Mouse (Mus musculus): ENCODE measurements at regions not wholly inside any gene's neighbourhood (a gene's known extent, or its start where the extent isn't known, plus 50 kb on each side); places are given as distances from the start of the nearest gene placed in this dataset.

GRCm38 (mm10) chr6:91573487-91573886, 57.8 kb downstream of the Lsm3 start:
- Histone ChIP-seq H3K9ac (ENCODE audit: low read length) (no peak overlapping the region), H3K27me3 (ENCODE audit: control insufficient read depth, insufficient read depth, low read depth, low read length) (no peaks in the 10 kb centered on the region), H3K4me1 (replicated peaks; ENCODE audit: control insufficient read depth, insufficient read depth, low read length) (no peaks in the 10 kb centered on the region), H3K4me2 (ENCODE audit: low read depth, low read length) (no peak overlapping the region), H3K27ac (ENCODE audit: low read length) (no peak overlapping the region), H3K9me3 (ENCODE audit: control insufficient read depth, low read length) (no peaks in the 10 kb centered on the region), H3K4me3 (ENCODE audit: low read length) (no peak overlapping the region), H3K36me3 (ENCODE audit: control insufficient read depth, insufficient read depth, low read length) (no peaks in the 10 kb centered on the region)
- no peak for ATAC-seq (ENCODE audit: low read depth)
- WGBS = 84% methylated on average over 8 of the region's 8 CpGs

GRCm38 (mm10) chr6:91574414-91574813, 58.7 kb downstream of the Lsm3 start:
- 83% methylated on average over 10 of the region's 10 CpGs for whole genome bisulfite sequencing

GRCm38 (mm10) chr6:91575662-91576364, 60.1 kb downstream of the Lsm3 start:
- WGBS = 62% methylated on average over 4 of the region's 4 CpGs
- Histone ChIP-seq H3K27me3 (ENCODE audit: control insufficient read depth, insufficient read depth, low read depth, low read length) (no peaks in the 10 kb centered on the region), H3K4me2 (ENCODE audit: low read depth, low read length) (no peak overlapping the region), H3K4me3 (ENCODE audit: low read length) (no peak overlapping the region), H3K4me1 (replicated peaks; ENCODE audit: control insufficient read depth, insufficient read depth, low read length) (no peaks in the 10 kb centered on the region), H3K9ac (ENCODE audit: low read length) (no peak overlapping the region), H3K9me3 (ENCODE audit: control insufficient read depth, low read length) (no peaks in the 10 kb centered on the region), H3K36me3 (ENCODE audit: control insufficient read depth, insufficient read depth, low read length) (no peaks in the 10 kb centered on the region), H3K27ac (ENCODE audit: low read length) (no peak overlapping the region)
- peak; percentile 83 for ATAC-seq (ENCODE audit: low read depth)

More at GRCm38 (mm10) chr6:91574414-91574813, 58.7 kb downstream of the Lsm3 start:
- H3K9ac ChIP-seq (ENCODE audit: low read length) = no peak overlapping the region
- no peak overlapping the region for H3K4me2 ChIP-seq (ENCODE audit: low read depth, low read length)
- H3K36me3 ChIP-seq (ENCODE audit: control insufficient read depth, insufficient read depth, low read length) = no peaks in the 10 kb centered on the region
- H3K4me3 ChIP-seq (ENCODE audit: low read length) = no peak overlapping the region
- no peak overlapping the region for H3K27ac ChIP-seq (ENCODE audit: low read length)
- no peak for ATAC-seq (ENCODE audit: low read depth)
- no peaks in the 10 kb centered on the region for H3K27me3 ChIP-seq (ENCODE audit: control insufficient read depth, insufficient read depth, low read depth, low read length)
- H3K4me1 ChIP-seq (replicated peaks; ENCODE audit: control insufficient read depth, insufficient read depth, low read length) = no peaks in the 10 kb centered on the region
- H3K9me3 ChIP-seq (ENCODE audit: control insufficient read depth, low read length) = no peaks in the 10 kb centered on the region

GRCm38 (mm10) chr6:91576906-91577305, 61.2 kb downstream of the Lsm3 start:
- H3K9ac ChIP-seq (ENCODE audit: low read length) = no peak overlapping the region
- ATAC-seq (ENCODE audit: low read depth) = no peak
- H3K9me3 ChIP-seq (ENCODE audit: control insufficient read depth, low read length) = no peaks in the 10 kb centered on the region
- 52% methylated on average over 15 of the region's 15 CpGs for WGBS
- no peaks in the 10 kb centered on the region for H3K27me3 ChIP-seq (ENCODE audit: control insufficient read depth, insufficient read depth, low read depth, low read length)
- no peak overlapping the region for H3K27ac ChIP-seq (ENCODE audit: low read length)
- no peak overlapping the region for H3K4me2 ChIP-seq (ENCODE audit: low read depth, low read length)
- no peaks in the 10 kb centered on the region for H3K4me1 ChIP-seq (replicated peaks; ENCODE audit: control insufficient read depth, insufficient read depth, low read length)
- no peak overlapping the region for H3K4me3 ChIP-seq (ENCODE audit: low read length)
- no peaks in the 10 kb centered on the region for H3K36me3 ChIP-seq (ENCODE audit: control insufficient read depth, insufficient read depth, low read length)

- no peak overlapping the region for H3K4me3 ChIP-seq (ENCODE audit: low read length)
- H3K27ac ChIP-seq (ENCODE audit: low read length) = no peak overlapping the region
- no peaks in the 10 kb centered on the region for H3K36me3 ChIP-seq (ENCODE audit: control insufficient read depth, insufficient read depth, low read length)
- H3K9me3 ChIP-seq (ENCODE audit: control insufficient read depth, low read length) = no peaks in the 10 kb centered on the region
- no peak for ATAC-seq (ENCODE audit: low read depth)
- H3K9ac ChIP-seq (ENCODE audit: low read length) = no peak overlapping the region
- 76% methylated on average over 10 of the region's 10 CpGs for WGBS
- H3K27me3 ChIP-seq (ENCODE audit: control insufficient read depth, insufficient read depth, low read depth, low read length) = no peaks in the 10 kb centered on the region
- H3K4me1 ChIP-seq (replicated peaks; ENCODE audit: control insufficient read depth, insufficient read depth, low read length) = no peaks in the 10 kb centered on the region
- no peak overlapping the region for H3K4me2 ChIP-seq (ENCODE audit: low read depth, low read length)
Measured at GRCm38 (mm10) chr6:91579666-91580065, 63.9 kb downstream of the Lsm3 start.

GRCm38 (mm10) chr6:91580607-91581006, 64.9 kb downstream of the Lsm3 start:
- ATAC-seq (ENCODE audit: low read depth) = no peak
- Histone ChIP-seq H3K4me2 (ENCODE audit: low read depth, low read length) (no peak overlapping the region), H3K9me3 (ENCODE audit: control insufficient read depth, low read length) (no peaks in the 10 kb centered on the region), H3K27ac (ENCODE audit: low read length) (no peak overlapping the region), H3K36me3 (ENCODE audit: control insufficient read depth, insufficient read depth, low read length) (no peaks in the 10 kb centered on the region), H3K9ac (ENCODE audit: low read length) (no peak overlapping the region), H3K4me1 (replicated peaks; ENCODE audit: control insufficient read depth, insufficient read depth, low read length) (0 out of 2 replicates have a peak, but pooled peaks cover 2% of the 10 kb centered on the region), H3K27me3 (ENCODE audit: control insufficient read depth, insufficient read depth, low read depth, low read length) (no peaks in the 10 kb centered on the region), H3K4me3 (ENCODE audit: low read length) (no peak overlapping the region)
- 84% methylated on average over 6 of the region's 6 CpGs for WGBS

- no peak overlapping the region for H3K27ac ChIP-seq (ENCODE audit: low read length)
- ATAC-seq (ENCODE audit: low read depth) = no peak
- no peaks in the 10 kb centered on the region for H3K9me3 ChIP-seq (ENCODE audit: control insufficient read depth, low read length)
- 0 out of 2 replicates have a peak, but pooled peaks cover 4% of the 10 kb centered on the region for H3K4me1 ChIP-seq (replicated peaks; ENCODE audit: control insufficient read depth, insufficient read depth, low read length)
- no peaks in the 10 kb centered on the region for H3K27me3 ChIP-seq (ENCODE audit: control insufficient read depth, insufficient read depth, low read depth, low read length)
- no peak overlapping the region for H3K9ac ChIP-seq (ENCODE audit: low read length)
- H3K4me3 ChIP-seq (ENCODE audit: low read length) = no peak overlapping the region
- H3K36me3 ChIP-seq (ENCODE audit: control insufficient read depth, insufficient read depth, low read length) = no peaks in the 10 kb centered on the region
- 73% methylated on average over 5 of the region's 5 CpGs for WGBS
- no peak overlapping the region for H3K4me2 ChIP-seq (ENCODE audit: low read depth, low read length)
Measured at GRCm38 (mm10) chr6:91582338-91582737, 66.6 kb downstream of the Lsm3 start.

- Histone ChIP-seq H3K36me3 (ENCODE audit: control insufficient read depth, insufficient read depth, low read length) (no peaks in the 10 kb centered on the region), H3K27ac (ENCODE audit: low read length) (no peak overlapping the region), H3K9ac (ENCODE audit: low read length) (no peak overlapping the region), H3K4me1 (replicated peaks; ENCODE audit: control insufficient read depth, insufficient read depth, low read length) (0 out of 2 replicates have a peak, but pooled peaks cover 4% of the 10 kb centered on the region), H3K4me2 (ENCODE audit: low read depth, low read length) (no peak overlapping the region), H3K27me3 (ENCODE audit: control insufficient read depth, insufficient read depth, low read depth, low read length) (no peaks in the 10 kb centered on the region), H3K9me3 (ENCODE audit: control insufficient read depth, low read length) (no peaks in the 10 kb centered on the region), H3K4me3 (ENCODE audit: low read length) (no peak overlapping the region)
- WGBS = 67% methylated on average over 5 of the region's 5 CpGs
- peak; percentile 5; the same call in 1 of the 2 replicates for ATAC-seq (ENCODE audit: low read depth)
Measured at GRCm38 (mm10) chr6:91583346-91583745, 67.6 kb downstream of the Lsm3 start.

- WGBS = 62% methylated on average over 3 of the region's 3 CpGs
- ATAC-seq (ENCODE audit: low read depth) = no peak
- no peak overlapping the region for H3K9ac ChIP-seq (ENCODE audit: low read length)
- no peaks in the 10 kb centered on the region for H3K36me3 ChIP-seq (ENCODE audit: control insufficient read depth, insufficient read depth, low read length)
- no peaks in the 10 kb centered on the region for H3K9me3 ChIP-seq (ENCODE audit: control insufficient read depth, low read length)
- H3K27me3 ChIP-seq (ENCODE audit: control insufficient read depth, insufficient read depth, low read depth, low read length) = no peaks in the 10 kb centered on the region
- no peak overlapping the region for H3K27ac ChIP-seq (ENCODE audit: low read length)
- H3K4me1 ChIP-seq (replicated peaks; ENCODE audit: control insufficient read depth, insufficient read depth, low read length) = peaks cover 4% of the 10 kb centered on the region; the same call in 1 of the 2 replicates
- H3K4me3 ChIP-seq (ENCODE audit: low read length) = no peak overlapping the region
- no peak overlapping the region for H3K4me2 ChIP-seq (ENCODE audit: low read depth, low read length)
Measured at GRCm38 (mm10) chr6:91585543-91585942, 69.8 kb downstream of the Lsm3 start.

Measured in lung, embryonic 16.5 days (tissue).